Mouse (Mus musculus): Measurements from ENCODE around the gene Ctse. TPM values are rescaled to one million over a fixed set of nuclear protein-coding genes. Genes with fewer than 3 reads are reported as not detected.

The Ctse gene
- polyA plus RNA-seq, 1 experiment from 2014 or later = 0.13 TPM

DNA sequence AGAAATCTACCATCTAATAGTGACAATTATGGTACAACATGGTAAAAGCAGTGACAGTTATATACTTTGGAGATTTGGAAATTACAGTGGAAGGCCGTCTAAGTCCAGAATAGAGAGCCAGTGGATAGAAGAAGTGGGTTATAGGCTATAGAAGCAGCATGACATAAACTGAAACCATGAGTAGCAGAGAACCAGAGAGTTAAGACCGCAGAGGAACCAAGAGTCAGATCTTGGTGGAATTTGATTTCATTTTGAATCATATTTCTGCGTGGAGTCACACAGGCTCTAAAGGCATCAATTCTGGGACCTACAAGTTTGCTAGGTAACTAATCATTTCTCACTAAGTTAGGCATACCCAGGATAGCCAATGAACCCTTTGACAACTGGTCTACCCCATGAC lies 60.7 kb downstream of the Ctse start:
- Histone ChIP-seq H3K9ac (ENCODE audit: low read length) (no peak overlapping the region), H3K27me3 (ENCODE audit: control insufficient read depth, insufficient read depth, low read length) (no peaks in the 10 kb centered on the region), H3K36me3 (ENCODE audit: control insufficient read depth, insufficient read depth, low read length) (no peaks in the 10 kb centered on the region; the same call in 1 of the 2 replicates), H3K4me3 (ENCODE audit: low read depth, low read length) (no peak overlapping the region), H3K9me3 (ENCODE audit: control insufficient read depth, low read length) (no peaks in the 10 kb centered on the region), H3K4me1 (ENCODE audit: control insufficient read depth, insufficient read depth, low read length) (no peaks in the 10 kb centered on the region), H3K4me2 (ENCODE audit: low read depth, severe bottlenecking) (no peak overlapping the region), H3K27ac (replicated peaks; ENCODE audit: low read depth, low read length) (no peak overlapping the region)
- WGBS = 95% methylated on average over 3 of the region's 3 CpGs
- DNase-seq (ENCODE audit: low spot score) = no peak
- no peak for ATAC-seq (ENCODE audit: insufficient number of reproducible peaks, low FRiP score, low TSS enrichment, low read depth)

DNA sequence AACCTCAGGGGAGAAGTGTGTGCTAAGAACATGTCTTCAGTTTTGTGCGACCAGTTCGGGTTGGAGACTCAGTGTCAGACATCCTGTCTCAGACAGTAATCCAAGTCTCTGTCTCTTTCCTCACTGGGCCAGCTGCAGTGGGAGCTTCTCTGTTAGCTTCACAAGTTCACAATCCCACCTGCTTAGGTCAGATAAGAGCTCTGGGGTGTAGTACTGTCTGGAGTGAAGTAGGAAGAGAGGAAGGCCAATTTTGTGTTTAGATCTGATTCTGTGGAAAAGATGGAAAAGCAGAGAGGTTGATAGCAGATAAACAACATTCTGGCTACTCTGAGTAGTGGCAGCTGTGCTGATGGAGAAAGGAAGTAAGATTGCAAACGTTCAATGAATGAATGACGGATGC lies 61.5 kb downstream of the Ctse start:
- Histone ChIP-seq H3K27ac (replicated peaks; ENCODE audit: low read depth, low read length) (no peak overlapping the region), H3K4me3 (ENCODE audit: low read depth, low read length) (no peak overlapping the region), H3K4me1 (ENCODE audit: control insufficient read depth, insufficient read depth, low read length) (no peaks in the 10 kb centered on the region), H3K36me3 (ENCODE audit: control insufficient read depth, insufficient read depth, low read length) (no peaks in the 10 kb centered on the region; the same call in 1 of the 2 replicates), H3K4me2 (ENCODE audit: low read depth, severe bottlenecking) (no peak overlapping the region), H3K9me3 (ENCODE audit: control insufficient read depth, low read length) (no peaks in the 10 kb centered on the region), H3K27me3 (ENCODE audit: control insufficient read depth, insufficient read depth, low read length) (no peaks in the 10 kb centered on the region), H3K9ac (ENCODE audit: low read length) (no peak overlapping the region)
- ATAC-seq (ENCODE audit: insufficient number of reproducible peaks, low FRiP score, low TSS enrichment, low read depth) (no peak), DNase-seq (ENCODE audit: low spot score) (no peak)
- 85% methylated on average over 4 of the region's 4 CpGs for WGBS

DNA sequence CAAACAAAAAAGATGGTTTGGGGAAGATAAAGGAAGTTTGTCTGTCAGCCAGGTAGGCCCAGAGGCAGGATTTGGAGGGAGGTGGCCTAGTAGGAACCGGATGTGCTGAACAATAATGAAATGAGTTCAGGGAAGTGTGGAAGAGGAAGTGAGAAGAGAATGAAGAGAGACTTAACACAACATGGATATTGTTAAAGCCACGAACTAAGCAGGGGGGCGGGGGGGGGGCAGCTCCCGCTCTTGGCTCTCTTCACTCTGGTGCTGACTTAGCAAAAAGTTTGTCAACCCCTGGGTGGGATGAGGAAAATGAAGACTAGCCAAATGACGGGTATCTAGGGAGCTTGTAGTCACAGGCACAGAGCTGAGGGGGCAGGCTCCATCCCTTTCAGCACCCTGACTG lies 62.3 kb downstream of the Ctse start:
- H3K4me3 ChIP-seq (ENCODE audit: low read depth, low read length) = no peak overlapping the region
- H3K4me2 ChIP-seq (ENCODE audit: low read depth, severe bottlenecking) = no peak overlapping the region
- H3K9me3 ChIP-seq (ENCODE audit: control insufficient read depth, low read length) = no peaks in the 10 kb centered on the region
- no peaks in the 10 kb centered on the region for H3K36me3 ChIP-seq (ENCODE audit: control insufficient read depth, insufficient read depth, low read length)
- no peak for DNase-seq (ENCODE audit: low spot score)
- no peaks in the 10 kb centered on the region for H3K4me1 ChIP-seq (ENCODE audit: control insufficient read depth, insufficient read depth, low read length)
- no peak for ATAC-seq (ENCODE audit: insufficient number of reproducible peaks, low FRiP score, low TSS enrichment, low read depth)
- no peak overlapping the region for H3K9ac ChIP-seq (ENCODE audit: low read length)
- no peak overlapping the region for H3K27ac ChIP-seq (replicated peaks; ENCODE audit: low read depth, low read length)
- 81% methylated on average over 5 of the region's 5 CpGs for WGBS
- H3K27me3 ChIP-seq (ENCODE audit: control insufficient read depth, insufficient read depth, low read length) = no peaks in the 10 kb centered on the region

DNA sequence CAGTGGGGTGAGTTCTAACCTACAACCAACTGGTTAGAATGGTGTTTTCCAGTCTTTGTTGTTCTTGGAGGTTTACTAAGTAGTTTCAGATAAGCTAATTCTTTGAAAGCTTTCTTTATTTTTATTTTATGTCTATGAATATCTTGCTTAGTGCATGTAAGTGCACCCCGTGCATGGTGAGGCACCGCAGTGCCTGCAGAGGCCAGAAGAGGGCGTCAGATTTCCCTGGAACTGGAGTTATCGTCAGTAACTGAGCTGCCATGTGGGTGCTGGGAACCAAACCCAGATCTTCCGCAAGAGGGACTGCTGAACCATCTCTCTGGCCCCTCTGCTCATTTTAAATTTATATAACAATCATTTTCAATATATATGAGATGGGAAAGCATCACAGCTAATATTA lies 63.3 kb downstream of the Ctse start:
- DNase-seq (ENCODE audit: low spot score) (no peak), ATAC-seq (ENCODE audit: insufficient number of reproducible peaks, low FRiP score, low TSS enrichment, low read depth) (no peak)
- no peaks in the 10 kb centered on the region for H3K4me1 ChIP-seq (ENCODE audit: control insufficient read depth, insufficient read depth, low read length)
- no peak overlapping the region for H3K4me3 ChIP-seq (ENCODE audit: low read depth, low read length)
- H3K27ac ChIP-seq (replicated peaks; ENCODE audit: low read depth, low read length) = no peak overlapping the region
- H3K9me3 ChIP-seq (ENCODE audit: control insufficient read depth, low read length) = no peaks in the 10 kb centered on the region
- H3K36me3 ChIP-seq (ENCODE audit: control insufficient read depth, insufficient read depth, low read length) = no peaks in the 10 kb centered on the region
- H3K27me3 ChIP-seq (ENCODE audit: control insufficient read depth, insufficient read depth, low read length) = no peaks in the 10 kb centered on the region
- no peak overlapping the region for H3K4me2 ChIP-seq (ENCODE audit: low read depth, severe bottlenecking)
- no peak overlapping the region for H3K9ac ChIP-seq (ENCODE audit: low read length)
- WGBS = 82% methylated on average over 5 of the region's 5 CpGs

DNA sequence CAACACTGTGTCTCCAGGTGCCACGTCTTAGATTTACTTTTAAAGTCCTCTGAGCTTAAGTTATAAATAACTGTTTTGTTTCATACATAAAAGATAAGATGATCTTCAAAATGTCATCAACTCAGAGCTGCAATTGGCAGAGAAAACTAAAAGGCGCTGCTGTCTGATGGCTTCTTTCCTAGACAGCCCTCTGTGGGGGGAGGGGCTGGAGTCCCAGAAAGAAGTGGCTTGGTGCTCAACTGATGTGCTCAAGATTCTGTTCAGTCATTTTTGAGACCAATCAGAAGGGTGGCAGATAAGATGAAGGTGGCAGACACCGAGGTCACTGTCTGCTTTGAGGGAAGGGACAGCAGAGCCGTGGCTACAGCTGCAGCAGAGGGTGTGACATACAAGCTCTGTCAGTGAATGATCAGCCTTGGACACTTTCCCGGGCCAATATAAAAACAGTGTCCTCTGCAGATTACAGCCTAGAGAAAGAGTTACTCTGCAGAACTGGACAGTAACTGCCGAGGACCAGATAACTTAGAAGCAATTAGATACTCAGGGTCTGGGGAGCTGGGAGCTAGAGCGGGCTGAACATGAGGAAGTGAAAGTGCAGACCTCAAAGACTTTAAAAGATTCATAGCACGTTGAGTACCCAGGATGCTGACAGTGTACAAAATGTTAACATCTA lies 64.1 kb downstream of the Ctse start:
- ATAC-seq (ENCODE audit: insufficient number of reproducible peaks, low FRiP score, low TSS enrichment, low read depth) (no peak), DNase-seq (ENCODE audit: low spot score) (no peak)
- no peak overlapping the region for H3K4me3 ChIP-seq (ENCODE audit: low read depth, low read length)
- H3K9ac ChIP-seq (ENCODE audit: low read length) = no peak overlapping the region
- H3K27me3 ChIP-seq (ENCODE audit: control insufficient read depth, insufficient read depth, low read length) = no peaks in the 10 kb centered on the region
- H3K36me3 ChIP-seq (ENCODE audit: control insufficient read depth, insufficient read depth, low read length) = no peaks in the 10 kb centered on the region
- H3K4me1 ChIP-seq (ENCODE audit: control insufficient read depth, insufficient read depth, low read length) = no peaks in the 10 kb centered on the region
- H3K27ac ChIP-seq (replicated peaks; ENCODE audit: low read depth, low read length) = no peak overlapping the region
- no peak overlapping the region for H3K4me2 ChIP-seq (ENCODE audit: low read depth, severe bottlenecking)
- WGBS = 76% methylated on average over 8 of the region's 8 CpGs
- no peaks in the 10 kb centered on the region for H3K9me3 ChIP-seq (ENCODE audit: control insufficient read depth, low read length)

DNA sequence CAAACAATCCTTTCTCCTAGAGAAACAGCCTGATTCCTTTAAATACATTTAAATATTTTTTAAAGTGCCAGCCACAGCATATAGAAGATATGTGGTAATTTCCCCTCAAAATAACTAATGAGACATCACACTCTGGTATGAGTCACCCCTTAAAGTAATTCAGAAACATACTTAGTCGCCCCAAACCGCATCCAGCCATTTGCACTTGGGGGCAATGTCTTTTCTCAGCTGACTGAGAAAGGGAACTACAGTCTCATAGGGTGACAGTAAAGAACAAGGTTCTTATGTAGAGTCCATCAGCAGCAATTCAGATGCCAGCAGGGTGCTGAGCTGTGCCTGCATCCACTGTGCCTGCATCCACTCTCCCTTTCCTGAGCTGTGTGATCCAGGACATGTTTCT lies 65.4 kb downstream of the Ctse start:
- no peaks in the 10 kb centered on the region for H3K9me3 ChIP-seq (ENCODE audit: control insufficient read depth, low read length)
- H3K9ac ChIP-seq (ENCODE audit: low read length) = no peak overlapping the region
- DNase-seq (ENCODE audit: low spot score) (no peak), ATAC-seq (ENCODE audit: insufficient number of reproducible peaks, low FRiP score, low TSS enrichment, low read depth) (no peak)
- no peak overlapping the region for H3K4me3 ChIP-seq (ENCODE audit: low read depth, low read length)
- H3K4me2 ChIP-seq (ENCODE audit: low read depth, severe bottlenecking) = no peak overlapping the region
- no peaks in the 10 kb centered on the region for H3K36me3 ChIP-seq (ENCODE audit: control insufficient read depth, insufficient read depth, low read length)
- H3K4me1 ChIP-seq (ENCODE audit: control insufficient read depth, insufficient read depth, low read length) = no peaks in the 10 kb centered on the region
- H3K27me3 ChIP-seq (ENCODE audit: control insufficient read depth, insufficient read depth, low read length) = no peaks in the 10 kb centered on the region
- WGBS = 90% methylated on average over 2 of the region's 2 CpGs
- H3K27ac ChIP-seq (replicated peaks; ENCODE audit: low read depth, low read length) = no peak overlapping the region

DNA sequence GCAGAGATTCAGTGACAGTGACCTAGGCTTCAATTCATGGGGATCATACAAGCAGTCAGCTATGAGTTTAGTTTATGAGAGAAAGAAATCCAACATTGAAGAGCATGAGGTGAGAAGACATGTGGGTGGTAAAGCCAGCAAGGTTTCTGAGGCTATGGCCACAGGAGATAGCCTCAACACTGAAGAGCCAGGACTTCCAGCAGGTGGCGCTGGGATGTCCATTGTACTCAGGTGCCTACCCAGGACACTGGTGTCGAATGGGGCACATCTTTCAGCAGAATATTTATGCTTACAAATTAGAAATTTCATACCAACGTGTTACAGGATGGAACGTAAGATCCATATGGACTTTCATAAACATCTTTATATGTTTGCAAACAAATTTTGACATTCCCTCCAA lies 70.2 kb downstream of the Ctse start:
- no peaks in the 10 kb centered on the region for H3K9me3 ChIP-seq (ENCODE audit: control insufficient read depth, low read length)
- whole genome bisulfite sequencing = 21% methylated on average over 4 of the region's 4 CpGs
- H3K27me3 ChIP-seq (ENCODE audit: control insufficient read depth, insufficient read depth, low read length) = no peaks in the 10 kb centered on the region
- ATAC-seq (ENCODE audit: insufficient number of reproducible peaks, low FRiP score, low TSS enrichment, low read depth) (no peak), DNase-seq (ENCODE audit: low spot score) (peak; percentile 59)
- no peak overlapping the region for H3K4me2 ChIP-seq (ENCODE audit: low read depth, severe bottlenecking)
- no peak overlapping the region for H3K9ac ChIP-seq (ENCODE audit: low read length)
- H3K4me3 ChIP-seq (ENCODE audit: low read depth, low read length) = no peak overlapping the region
- no peaks in the 10 kb centered on the region for H3K36me3 ChIP-seq (ENCODE audit: control insufficient read depth, insufficient read depth, low read length)
- no peaks in the 10 kb centered on the region for H3K4me1 ChIP-seq (ENCODE audit: control insufficient read depth, insufficient read depth, low read length)
- H3K27ac ChIP-seq (replicated peaks; ENCODE audit: low read depth, low read length) = no peak overlapping the region

DNA sequence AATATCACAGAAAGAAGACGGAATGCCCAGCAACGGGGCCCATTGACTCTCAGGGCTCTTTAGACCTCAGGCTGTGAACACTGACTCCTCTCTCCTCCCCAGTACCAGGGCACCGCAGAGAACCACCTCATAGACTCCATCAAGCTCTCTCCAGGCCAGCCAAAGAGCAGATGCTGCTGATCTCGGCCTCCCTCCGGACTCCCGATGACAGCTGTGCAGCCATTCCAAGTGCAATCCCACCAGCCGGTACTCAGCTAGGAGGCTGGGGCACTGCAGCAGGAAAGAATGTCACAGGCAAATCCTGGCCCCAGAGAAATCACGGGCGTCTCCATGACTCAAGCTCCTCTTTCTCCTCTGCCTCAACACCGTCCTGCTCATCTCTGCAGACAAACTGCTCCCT lies 73.4 kb downstream of the Ctse start:
- Histone ChIP-seq H3K27me3 (ENCODE audit: control insufficient read depth, insufficient read depth, low read length) (no peaks in the 10 kb centered on the region), H3K27ac (replicated peaks; ENCODE audit: low read depth, low read length) (no peak overlapping the region), H3K9ac (ENCODE audit: low read length) (no peak overlapping the region), H3K36me3 (ENCODE audit: control insufficient read depth, insufficient read depth, low read length) (no peaks in the 10 kb centered on the region), H3K4me2 (ENCODE audit: low read depth, severe bottlenecking) (no peak overlapping the region), H3K4me1 (ENCODE audit: control insufficient read depth, insufficient read depth, low read length) (no peaks in the 10 kb centered on the region), H3K9me3 (ENCODE audit: control insufficient read depth, low read length) (no peaks in the 10 kb centered on the region), H3K4me3 (ENCODE audit: low read depth, low read length) (no peak overlapping the region)
- 79% methylated on average over 10 of the region's 10 CpGs for WGBS
- no peak for ATAC-seq (ENCODE audit: insufficient number of reproducible peaks, low FRiP score, low TSS enrichment, low read depth)
- no peak for DNase-seq (ENCODE audit: low spot score)

DNA sequence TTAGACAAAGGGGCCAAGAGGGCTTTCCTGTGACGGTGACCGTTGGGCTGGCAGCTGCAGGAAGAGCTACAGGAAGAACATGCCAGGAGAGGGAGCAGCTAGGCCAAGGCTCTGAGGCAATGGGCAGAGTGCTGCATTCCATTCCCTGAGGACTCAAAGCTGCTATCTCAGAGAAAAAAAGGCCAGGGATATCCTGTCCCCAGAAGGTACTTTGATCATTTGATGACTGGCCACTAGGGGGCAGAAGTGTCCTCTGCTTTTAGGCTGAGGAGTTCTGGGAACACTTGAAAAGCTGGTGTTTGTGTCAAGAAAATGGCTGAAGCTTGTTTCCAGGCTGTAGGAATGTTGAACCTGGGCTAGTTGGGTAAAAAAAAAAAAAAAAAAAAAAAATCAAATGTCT lies 74.3 kb downstream of the Ctse start:
- Histone ChIP-seq H3K4me2 (ENCODE audit: low read depth, severe bottlenecking) (no peak overlapping the region), H3K9ac (ENCODE audit: low read length) (no peak overlapping the region), H3K4me3 (ENCODE audit: low read depth, low read length) (no peak overlapping the region), H3K36me3 (ENCODE audit: control insufficient read depth, insufficient read depth, low read length) (no peaks in the 10 kb centered on the region), H3K4me1 (ENCODE audit: control insufficient read depth, insufficient read depth, low read length) (no peaks in the 10 kb centered on the region), H3K27ac (replicated peaks; ENCODE audit: low read depth, low read length) (no peak overlapping the region), H3K9me3 (ENCODE audit: control insufficient read depth, low read length) (no peaks in the 10 kb centered on the region), H3K27me3 (ENCODE audit: control insufficient read depth, insufficient read depth, low read length) (no peaks in the 10 kb centered on the region)
- 36% methylated on average over 2 of the region's 2 CpGs for WGBS
- ATAC-seq (ENCODE audit: insufficient number of reproducible peaks, low FRiP score, low TSS enrichment, low read depth) (no peak), DNase-seq (ENCODE audit: low spot score) (peak; percentile 89)
